Mouse (Mus musculus): ENCODE measurements around the gene Knl1. TPM values are rescaled to one million over a fixed set of nuclear protein-coding genes. Genes with fewer than 3 reads are reported as not detected.

The Knl1 gene
- polyA plus RNA-seq, 1 experiment from 2014 or later, result 54.0 TPM

- peaks cover 60% of the 10 kb centered on the region for H3K36me3 ChIP-seq (replicated peaks)
- peaks cover 12% of the 10 kb centered on the region for H3K4me1 ChIP-seq
- 71% methylated on average over 4 of the region's 4 CpGs for WGBS
- no peak overlapping the region for H3K27ac ChIP-seq (replicated peaks)
- H3K27me3 ChIP-seq (replicated peaks; ENCODE audit: low read depth, poor library complexity, severe bottlenecking), result no peaks in the 10 kb centered on the region
- 0 out of 2 replicates have a peak, but pooled peaks cover 2% of the 10 kb centered on the region for H3K9me3 ChIP-seq
- H3K4me3 ChIP-seq, result no peak overlapping the region
- no peak for DNase-seq (ENCODE audit: low spot score)
Measured at GRCm38 (mm10) chr2:119019538-119019937, 27.4 kb upstream of the Knl1 start.

GRCm38 (mm10) chr2:119023154-119023660, 23.7 kb upstream of the Knl1 start:
- H3K27me3 ChIP-seq (replicated peaks; ENCODE audit: low read depth, poor library complexity, severe bottlenecking), result no peaks in the 10 kb centered on the region
- no peak overlapping the region for H3K27ac ChIP-seq (replicated peaks)
- WGBS, result 89% methylated on average over 6 of the region's 6 CpGs
- no peak for DNase-seq (ENCODE audit: low spot score)
- no peaks in the 10 kb centered on the region for H3K9me3 ChIP-seq
- peaks cover 60% of the 10 kb centered on the region for H3K36me3 ChIP-seq (replicated peaks)
- H3K4me1 ChIP-seq, result peaks cover 12% of the 10 kb centered on the region
- H3K4me3 ChIP-seq, result no peak overlapping the region

DNA sequence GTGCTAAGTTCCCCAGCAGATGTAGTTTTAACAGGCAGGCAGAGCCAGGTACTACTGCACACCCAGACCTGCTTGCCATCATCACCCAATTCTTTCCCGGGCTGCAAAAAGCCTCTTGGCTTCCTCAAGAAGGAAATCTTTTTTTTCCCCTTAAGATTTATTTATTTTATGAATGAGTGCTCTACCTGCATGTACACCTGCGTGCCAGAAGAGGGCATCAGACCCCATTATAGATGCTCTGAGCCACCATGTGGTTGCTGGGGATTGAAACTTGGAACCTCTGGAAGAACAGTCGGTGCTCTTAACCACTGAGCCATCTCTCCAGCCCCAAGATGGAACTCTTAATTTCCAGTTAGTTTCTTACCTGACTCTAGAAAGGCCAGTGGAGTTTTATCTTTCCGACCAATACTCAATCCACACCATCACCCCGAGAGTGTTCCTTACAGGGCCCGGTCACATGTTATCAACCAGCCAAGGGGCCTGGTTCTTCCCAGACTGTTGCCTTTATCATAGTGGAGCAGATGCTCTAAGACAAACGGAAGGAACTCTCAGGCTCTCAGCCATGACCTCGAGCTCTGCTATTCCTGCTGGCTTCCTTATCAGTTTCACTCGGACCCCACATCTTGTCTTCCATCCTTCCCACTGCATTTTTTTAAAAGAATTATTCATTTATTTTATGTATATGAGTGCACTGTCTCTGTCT, 22.2 kb upstream of the Knl1 start:
- WGBS, result 75% methylated on average over 9 of the region's 9 CpGs
- Histone ChIP-seq H3K27me3 (replicated peaks; ENCODE audit: low read depth, poor library complexity, severe bottlenecking) (no peaks in the 10 kb centered on the region), H3K4me1 (peaks cover 5% of the 10 kb centered on the region), H3K4me3 (no peak overlapping the region), H3K36me3 (replicated peaks) (peaks cover 49% of the 10 kb centered on the region), H3K9me3 (no peaks in the 10 kb centered on the region), H3K27ac (replicated peaks) (no peak overlapping the region)
- DNase-seq (ENCODE audit: low spot score), result no peak

- no peak for DNase-seq (ENCODE audit: low spot score)
- Histone ChIP-seq H3K4me1 (peaks cover 5% of the 10 kb centered on the region), H3K9me3 (no peaks in the 10 kb centered on the region), H3K4me3 (no peak overlapping the region), H3K27ac (replicated peaks) (no peak overlapping the region), H3K27me3 (replicated peaks; ENCODE audit: low read depth, poor library complexity, severe bottlenecking) (no peaks in the 10 kb centered on the region), H3K36me3 (replicated peaks) (peaks cover 45% of the 10 kb centered on the region)
- WGBS, result 77% methylated on average over 4 of the region's 4 CpGs
Measured at GRCm38 (mm10) chr2:119025239-119025616, 21.7 kb upstream of the Knl1 start.

GRCm38 (mm10) chr2:119026951-119027350, 20.0 kb upstream of the Knl1 start:
- 90% methylated on average over 4 of the region's 4 CpGs for WGBS
- H3K9me3 ChIP-seq, result no peaks in the 10 kb centered on the region
- no peak for DNase-seq (ENCODE audit: low spot score)

DNA sequence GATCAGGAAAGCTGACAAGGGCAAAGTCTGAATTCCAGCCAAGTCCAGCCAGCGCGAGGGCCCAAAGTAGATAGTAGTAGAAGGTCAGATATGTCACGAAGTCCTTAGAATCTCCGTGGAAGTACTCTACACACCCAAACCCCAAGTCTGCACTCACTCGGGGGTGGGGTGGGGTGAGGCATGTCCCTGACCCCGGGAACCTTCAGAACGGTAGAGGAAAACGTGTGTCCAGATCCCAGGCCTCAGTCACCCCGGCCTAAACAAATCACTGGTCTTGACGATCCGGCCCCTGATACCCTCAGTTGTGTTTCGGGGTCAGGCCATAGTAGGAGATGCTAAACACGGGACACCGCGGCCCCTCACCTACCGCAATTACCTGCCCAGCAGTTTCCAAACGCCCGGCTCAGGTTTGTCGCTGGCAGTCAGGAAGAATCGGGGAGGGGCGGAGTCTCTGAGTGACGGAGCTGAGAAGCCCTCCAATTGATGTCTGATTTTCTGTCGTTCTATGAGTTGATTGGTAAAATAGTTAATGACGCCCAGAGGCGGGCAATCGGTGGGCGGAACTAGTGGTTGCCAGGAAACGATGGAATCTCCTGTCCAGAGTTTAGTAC, 17.9 kb upstream of the Knl1 start, which contains the start of gene Ccdc32:
Gene Ccdc32, minus strand, starts transcription at position 453 of the 611 bp plus-strand sequence.
- Histone ChIP-seq H3K27me3 (replicated peaks; ENCODE audit: low read depth, poor library complexity, severe bottlenecking) (no peaks in the 10 kb centered on the region), H3K36me3 (replicated peaks) (peaks cover 12% of the 10 kb centered on the region), H3K9me3 (no peaks in the 10 kb centered on the region), H3K4me3 (peak within 1 kb of the TSS; percentile 84), H3K27ac (replicated peaks) (peak within 1 kb of the TSS; percentile 74), H3K4me1 (peaks cover 5% of the 10 kb centered on the region)
- DNase-seq (ENCODE audit: low spot score), result peak; percentile 93
- WGBS, result under 1% methylated on average over 28 of the region's 28 CpGs

More at GRCm38 (mm10) chr2:119026951-119027350, 20.0 kb upstream of the Knl1 start:
- no peak overlapping the region for H3K4me3 ChIP-seq
- peaks cover 5% of the 10 kb centered on the region for H3K4me1 ChIP-seq
- no peaks in the 10 kb centered on the region for H3K27me3 ChIP-seq (replicated peaks; ENCODE audit: low read depth, poor library complexity, severe bottlenecking)
- no peak overlapping the region for H3K27ac ChIP-seq (replicated peaks)
- H3K36me3 ChIP-seq (replicated peaks), result peaks cover 28% of the 10 kb centered on the region

DNA sequence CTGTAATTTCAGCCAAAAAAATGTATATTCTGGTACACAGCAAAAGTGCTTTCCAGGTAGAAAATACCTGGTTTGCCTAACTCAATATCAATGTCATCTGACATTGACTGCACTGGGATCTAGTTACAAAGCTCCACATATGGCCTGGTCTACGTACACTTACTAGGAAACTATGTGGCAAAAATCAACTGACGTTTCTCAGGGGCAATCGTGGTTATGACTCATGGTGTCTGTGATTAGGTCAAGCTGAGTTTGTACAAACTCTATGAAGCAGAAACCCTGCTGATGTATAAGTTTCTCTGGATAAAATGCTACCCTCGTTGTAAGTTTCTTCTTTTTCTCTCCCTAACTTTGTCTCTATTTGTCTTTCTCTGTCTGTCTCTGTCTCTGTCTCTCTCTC, 14.7 kb upstream of the Knl1 start:
- peaks cover 17% of the 10 kb centered on the region for H3K4me1 ChIP-seq
- H3K9me3 ChIP-seq, result no peaks in the 10 kb centered on the region
- 68% methylated on average over 4 of the region's 4 CpGs for WGBS
- no peaks in the 10 kb centered on the region for H3K27me3 ChIP-seq (replicated peaks; ENCODE audit: low read depth, poor library complexity, severe bottlenecking)
- H3K36me3 ChIP-seq (replicated peaks), result peaks cover 6% of the 10 kb centered on the region
- H3K27ac ChIP-seq (replicated peaks), result no peak overlapping the region
- no peak for DNase-seq (ENCODE audit: low spot score)
- H3K4me3 ChIP-seq, result no peak overlapping the region

DNA sequence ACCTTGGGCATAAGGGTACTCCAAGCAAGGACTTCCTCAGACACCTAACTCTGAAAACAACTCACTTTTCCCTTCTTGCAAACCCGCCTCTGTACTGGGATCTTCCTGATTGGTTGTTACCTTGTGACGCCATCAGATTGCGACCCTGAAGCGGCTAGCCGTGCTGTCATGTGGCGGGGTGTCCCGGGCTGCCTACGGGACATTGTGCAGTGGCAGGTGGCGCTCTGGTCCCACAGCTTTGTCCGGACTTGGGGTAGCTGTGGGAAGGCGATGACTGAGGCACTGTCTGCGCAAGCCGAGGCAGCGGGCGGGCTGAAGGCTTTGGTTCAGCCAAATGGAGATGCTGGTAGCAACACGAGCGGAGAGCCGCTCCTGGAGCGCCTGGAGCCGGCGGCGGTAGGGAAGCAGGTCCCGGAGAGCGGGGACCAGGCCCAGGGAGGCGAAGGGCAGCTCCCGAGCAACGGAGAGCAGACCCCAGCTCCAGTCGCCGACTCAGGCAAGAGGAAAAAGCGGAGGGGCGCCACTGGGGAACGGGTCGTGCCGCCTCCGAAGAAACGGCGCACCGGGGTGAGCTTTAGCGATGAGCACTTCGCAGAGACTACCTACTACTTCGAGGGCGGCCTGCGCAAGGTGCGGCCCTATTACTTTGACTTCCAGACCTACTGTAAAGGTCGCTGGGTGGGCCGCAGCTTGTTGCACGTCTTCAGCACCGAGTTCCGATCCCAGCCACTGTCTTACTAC, 12.1 kb upstream of the Knl1 start, which contains the start of gene Rpusd2:
Gene Rpusd2, plus strand, starts transcription at position 135 of the 741 bp plus-strand sequence.
- Histone ChIP-seq H3K36me3 (replicated peaks) (peaks cover 33% of the 10 kb centered on the region), H3K4me3 (peak within 1 kb of the TSS; percentile 97), H3K27me3 (replicated peaks; ENCODE audit: low read depth, poor library complexity, severe bottlenecking) (no peaks in the 10 kb centered on the region), H3K4me1 (peaks cover 11% of the 10 kb centered on the region), H3K27ac (replicated peaks) (peak within 1 kb of the TSS; percentile 92), H3K9me3 (no peaks in the 10 kb centered on the region)
- under 1% methylated on average over 49 of the region's 49 CpGs for WGBS
- peak; percentile 95 for DNase-seq (ENCODE audit: low spot score)

DNA sequence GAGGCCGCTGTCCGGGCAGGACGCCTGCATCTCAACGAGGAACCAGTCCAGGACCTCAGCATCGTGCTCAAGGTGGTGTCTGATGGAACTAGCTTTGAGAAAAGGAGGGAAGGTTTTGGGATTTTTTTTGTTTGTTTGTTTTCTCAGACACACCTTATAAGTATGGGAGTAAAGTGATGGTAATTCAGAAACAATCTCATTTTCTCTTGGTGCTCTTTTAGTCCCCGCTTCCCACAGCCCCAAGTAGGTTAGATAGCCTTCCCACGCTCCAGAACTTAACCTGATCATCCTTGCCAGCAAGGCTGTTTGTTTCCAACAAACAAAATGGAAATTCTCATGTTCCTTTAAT, 11.5 kb upstream of the Knl1 start:
- Histone ChIP-seq H3K27ac (replicated peaks) (peak overlapping the region; percentile 92), H3K27me3 (replicated peaks; ENCODE audit: low read depth, poor library complexity, severe bottlenecking) (no peaks in the 10 kb centered on the region), H3K4me3 (peak overlapping the region; percentile 97), H3K9me3 (no peaks in the 10 kb centered on the region), H3K4me1 (peaks cover 11% of the 10 kb centered on the region), H3K36me3 (replicated peaks) (peaks cover 38% of the 10 kb centered on the region)
- WGBS, result 10% methylated on average over 7 of the region's 7 CpGs
- no peak for DNase-seq (ENCODE audit: low spot score)

DNA sequence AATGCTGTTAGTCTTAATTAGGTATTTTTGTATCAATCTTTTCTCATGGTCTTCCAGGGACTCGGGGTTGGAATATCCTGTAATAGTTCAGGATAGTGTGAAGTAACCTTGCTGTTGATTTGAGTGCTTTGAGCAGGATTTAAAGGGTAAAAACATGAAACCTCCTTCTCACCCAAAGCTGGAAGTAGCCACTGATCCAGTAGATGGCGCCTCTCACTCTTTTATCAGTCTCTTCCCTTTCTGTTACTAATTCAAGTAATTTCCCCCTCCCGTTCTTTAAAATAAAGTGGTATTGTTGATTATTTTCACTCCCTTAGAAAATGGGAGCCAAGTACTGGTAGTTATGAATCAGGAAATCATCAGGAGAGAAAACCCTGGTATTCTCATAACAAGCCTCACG, 6.0 kb upstream of the Knl1 start:
- no peak overlapping the region for H3K4me3 ChIP-seq
- DNase-seq (ENCODE audit: low spot score), result no peak
- peaks cover 58% of the 10 kb centered on the region for H3K36me3 ChIP-seq (replicated peaks)
- no peaks in the 10 kb centered on the region for H3K9me3 ChIP-seq
- peaks cover 5% of the 10 kb centered on the region for H3K4me1 ChIP-seq
- no peak overlapping the region for H3K27ac ChIP-seq (replicated peaks)
- 63% methylated on average over 4 of the region's 4 CpGs for WGBS
- no peaks in the 10 kb centered on the region for H3K27me3 ChIP-seq (replicated peaks; ENCODE audit: low read depth, poor library complexity, severe bottlenecking)

DNA sequence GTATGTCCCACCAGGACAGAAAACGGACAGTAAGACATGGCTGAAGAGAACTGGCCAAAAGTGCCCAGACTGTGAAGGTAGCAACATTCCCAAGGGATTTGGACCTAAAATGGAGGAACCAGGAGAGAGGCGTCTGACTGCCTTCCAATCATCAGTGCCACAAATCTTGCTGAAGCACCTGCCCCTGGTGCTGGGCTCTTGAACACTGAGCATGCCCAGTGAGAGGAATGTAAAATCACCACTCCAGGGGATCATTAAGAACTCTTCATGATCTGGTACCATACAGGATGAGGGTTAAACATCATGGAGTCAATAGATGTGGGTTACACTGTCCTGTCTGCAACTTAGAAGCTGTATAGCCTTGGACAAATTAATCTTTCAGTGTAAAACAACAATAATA, 1.8 kb upstream of the Knl1 start:
- Histone ChIP-seq H3K4me1 (peaks cover 13% of the 10 kb centered on the region), H3K9me3 (no peaks in the 10 kb centered on the region), H3K4me3 (no peak overlapping the region), H3K27ac (replicated peaks) (no peak overlapping the region), H3K36me3 (replicated peaks) (peaks cover 22% of the 10 kb centered on the region), H3K27me3 (replicated peaks; ENCODE audit: low read depth, poor library complexity, severe bottlenecking) (no peaks in the 10 kb centered on the region)
- DNase-seq (ENCODE audit: low spot score), result no peak
- WGBS, result 81% methylated on average over 2 of the region's 2 CpGs

DNA sequence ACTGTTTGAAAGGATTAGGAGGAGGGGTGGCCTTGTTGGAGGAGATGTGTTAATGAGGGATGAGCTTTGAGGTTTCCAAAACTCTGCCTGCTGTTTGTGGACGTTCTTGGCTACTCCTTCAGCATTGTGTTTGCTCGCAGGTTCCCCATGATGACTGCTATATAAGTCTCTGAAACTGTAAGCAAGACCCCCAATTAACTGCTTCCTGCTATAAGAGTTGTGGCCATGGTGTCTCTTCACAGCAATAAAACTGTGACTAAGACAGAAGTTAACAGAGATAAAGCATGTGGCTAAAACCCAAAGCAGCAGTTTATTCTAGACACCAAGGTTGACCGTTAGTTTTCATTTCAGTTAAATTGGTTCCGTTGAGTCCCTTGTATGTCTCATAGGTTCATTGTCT, 930 bp downstream of the Knl1 start:
- Histone ChIP-seq H3K4me3 (peak overlapping the region; percentile 88), H3K9me3 (no peaks in the 10 kb centered on the region), H3K4me1 (peaks cover 21% of the 10 kb centered on the region), H3K27ac (replicated peaks) (peak overlapping the region; percentile 94), H3K27me3 (replicated peaks; ENCODE audit: low read depth, poor library complexity, severe bottlenecking) (no peaks in the 10 kb centered on the region), H3K36me3 (replicated peaks) (0 out of 2 replicates have a peak, but pooled peaks cover 6% of the 10 kb centered on the region)
- no peak for DNase-seq (ENCODE audit: low spot score)
- 26% methylated on average over 4 of the region's 4 CpGs for WGBS

Measured in embryonic facial prominence, embryonic 10.5 days (tissue).